Mouse (Mus musculus) adrenal gland, adult 8-10 months (tissue): ENCODE results near the gene Pum2. TPM values are rescaled to one million over a fixed set of nuclear protein-coding genes. Genes with fewer than 3 reads are reported as not detected.
A peak's percentile ranks its signal among the peaks of the same experiment; 100 is the strongest.
"Not testable (repeated sequence)": the region's sequence is repeated elsewhere in the genome, so short reads cannot be mapped to it uniquely, and the experiment has no call there.

Source experiments
- DNase-seq: peaks from one replicate; pipeline ENCODE4 v3.0.0; 2022
- total RNA-seq, 4 experiments: library from RNA; stranded (reverse); gene quantifications; 2 replicates each; pipeline ENCODE4 v1.2.4; 2022

The Pum2 gene
- total RNA-seq, 4 experiments from 2014 or later = 152 to 158 (median 154) TPM

GRCm38 (mm10) chr12:8669421-8669820 is 4.5 kb upstream of the Pum2 start:
- DNase-seq = no peak

- DNase-seq = no peak
Observed at GRCm38 (mm10) chr12:8669846-8670245, 4.1 kb upstream of the Pum2 start.

GRCm38 (mm10) chr12:8673121-8673973 is 587 bp upstream of the Pum2 start:
- DNase-seq = no peak

DNA sequence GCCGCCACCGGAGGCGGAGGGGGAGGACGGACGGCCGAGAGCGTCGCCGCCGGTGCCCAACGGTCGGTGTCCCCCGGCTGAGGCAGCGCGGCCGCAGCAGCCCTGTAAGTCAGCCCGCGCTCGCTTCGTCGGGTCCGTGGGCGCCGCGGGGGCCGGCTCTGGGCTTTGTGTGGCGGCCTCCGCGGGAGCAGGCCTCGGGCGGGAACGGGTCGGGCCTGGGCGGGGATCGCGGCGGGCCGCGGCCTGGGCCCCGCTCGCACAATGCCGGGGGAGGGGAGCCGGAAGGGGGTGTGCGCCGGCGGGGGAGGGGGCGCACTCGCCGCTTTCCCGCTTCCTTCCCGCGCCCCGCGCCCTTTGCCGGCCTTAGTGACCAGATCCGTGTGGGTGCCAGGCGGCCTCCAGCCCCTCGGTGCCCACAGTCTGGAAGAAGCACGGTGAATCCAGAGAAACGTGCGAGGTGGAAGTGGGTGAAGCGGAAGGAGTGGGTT is 487 bp downstream of the Pum2 start:
- peak; percentile 45 for DNase-seq

DNA sequence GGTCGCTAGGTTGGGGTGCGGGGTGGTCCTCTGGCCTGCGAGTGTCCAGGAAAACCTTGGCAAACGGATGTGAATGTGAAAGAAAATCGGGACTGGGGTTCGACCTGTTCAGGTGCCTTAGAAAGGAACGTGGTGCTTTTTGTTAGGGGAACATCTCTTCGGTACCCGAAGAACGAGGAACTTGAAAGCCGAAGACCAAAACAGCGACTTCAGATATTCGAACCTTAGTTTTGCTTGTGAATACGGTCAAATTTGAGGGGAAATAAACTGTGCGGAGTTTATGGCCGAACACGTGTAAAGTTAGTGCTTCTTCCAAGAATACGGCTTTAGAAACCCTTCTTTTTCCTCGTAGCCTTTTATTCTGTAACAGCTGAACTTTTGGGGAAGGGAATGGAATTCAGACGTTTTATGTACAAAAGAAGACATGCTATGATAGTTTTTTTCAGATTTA is 982 bp downstream of the Pum2 start:
- no peak for DNase-seq

DNA sequence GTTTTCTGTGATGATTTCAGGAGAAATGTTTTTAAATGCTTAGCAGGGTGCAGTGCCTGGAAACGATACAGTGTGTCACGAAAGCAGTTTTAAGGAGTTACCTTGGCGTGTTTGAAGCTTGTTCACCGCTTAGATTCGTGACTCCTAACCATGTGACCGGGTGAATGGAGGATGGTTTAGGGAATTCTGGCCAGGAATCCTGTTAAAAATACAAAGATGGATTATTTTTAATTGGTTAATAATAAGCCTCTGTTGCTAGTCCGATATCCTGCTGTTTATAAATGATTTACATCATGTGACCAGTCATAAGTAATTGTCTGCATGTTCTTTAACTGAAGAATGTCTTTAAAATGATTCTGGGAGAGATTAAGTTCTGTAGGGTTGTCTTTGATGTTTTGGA is 1.4 kb downstream of the Pum2 start:
- no peak for DNase-seq

GRCm38 (mm10) chr12:8676341-8676740 is 2.4 kb downstream of the Pum2 start:
- no peak for DNase-seq

- no peak for DNase-seq
Observed at GRCm38 (mm10) chr12:8677926-8678325, 4.0 kb downstream of the Pum2 start.

GRCm38 (mm10) chr12:8684200-8684599 is 10.3 kb downstream of the Pum2 start:
- no peak for DNase-seq

- no peak for DNase-seq
Observed at GRCm38 (mm10) chr12:8685036-8685435, 11.1 kb downstream of the Pum2 start.

DNA sequence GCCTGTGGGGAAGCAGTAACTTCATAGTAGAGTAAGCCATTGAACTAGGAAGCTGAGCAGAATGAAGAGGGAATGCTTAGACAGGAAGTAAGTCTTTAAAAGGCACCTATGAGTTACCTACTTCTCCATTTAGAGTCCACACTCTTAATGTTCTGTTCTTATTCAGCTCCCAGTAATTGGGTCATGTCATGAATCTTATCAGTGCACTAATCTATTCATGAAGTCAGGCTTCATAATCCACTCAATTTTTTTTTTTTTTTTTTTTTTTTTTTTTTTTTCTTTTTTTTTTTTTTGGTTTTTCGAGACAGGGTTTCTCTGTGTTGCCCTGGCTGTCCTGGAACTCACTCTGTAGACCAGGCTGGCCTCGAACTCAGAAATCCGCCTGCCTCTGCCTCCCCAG is 15.9 kb downstream of the Pum2 start:
- not testable (repeated sequence) for DNase-seq

GRCm38 (mm10) chr12:8698895-8699294 is 25.0 kb downstream of the Pum2 start:
- no peak for DNase-seq

GRCm38 (mm10) chr12:8703988-8704387 is 30.1 kb downstream of the Pum2 start:
- no peak for DNase-seq

DNA sequence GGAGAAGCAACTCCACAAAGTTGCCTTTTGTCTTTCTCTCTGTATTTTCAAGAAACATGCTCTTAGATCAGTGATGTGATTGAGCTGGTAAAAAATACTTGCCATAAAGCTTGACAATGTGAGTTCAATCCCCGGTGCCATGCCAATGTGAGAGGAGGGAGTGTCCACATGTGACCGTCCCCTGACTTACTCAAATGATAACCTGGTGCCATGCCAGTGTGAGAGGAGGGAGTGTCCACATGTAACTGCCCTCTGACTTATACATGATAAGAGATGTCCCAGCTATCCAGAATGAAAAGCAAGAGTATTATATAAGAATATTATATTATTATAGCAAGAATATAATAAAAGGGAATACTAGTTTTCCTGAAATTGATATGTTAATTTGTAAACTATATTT is 34.9 kb downstream of the Pum2 start:
- no peak for DNase-seq

- DNase-seq = no peak
Observed at GRCm38 (mm10) chr12:8712665-8713064, 38.7 kb downstream of the Pum2 start.

DNA sequence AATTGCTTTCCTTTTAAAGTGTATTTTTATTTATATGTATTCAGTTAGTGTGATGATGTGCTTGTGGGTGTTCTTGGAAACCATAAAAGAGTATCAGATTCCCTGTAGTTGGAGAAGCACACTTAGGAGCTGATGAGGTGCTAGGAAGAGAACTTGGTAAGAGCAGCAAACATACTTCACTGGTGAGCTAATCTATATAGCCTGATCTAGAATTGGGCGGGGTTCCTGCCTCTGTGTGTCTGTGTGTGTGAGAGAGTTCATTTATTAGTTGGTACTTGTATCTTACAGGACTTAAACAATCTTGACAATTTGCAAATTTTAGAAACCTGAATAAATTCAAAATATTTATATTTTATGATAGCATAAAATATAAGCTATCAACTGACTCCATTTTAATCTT is 42.2 kb downstream of the Pum2 start:
- no peak for DNase-seq

DNA sequence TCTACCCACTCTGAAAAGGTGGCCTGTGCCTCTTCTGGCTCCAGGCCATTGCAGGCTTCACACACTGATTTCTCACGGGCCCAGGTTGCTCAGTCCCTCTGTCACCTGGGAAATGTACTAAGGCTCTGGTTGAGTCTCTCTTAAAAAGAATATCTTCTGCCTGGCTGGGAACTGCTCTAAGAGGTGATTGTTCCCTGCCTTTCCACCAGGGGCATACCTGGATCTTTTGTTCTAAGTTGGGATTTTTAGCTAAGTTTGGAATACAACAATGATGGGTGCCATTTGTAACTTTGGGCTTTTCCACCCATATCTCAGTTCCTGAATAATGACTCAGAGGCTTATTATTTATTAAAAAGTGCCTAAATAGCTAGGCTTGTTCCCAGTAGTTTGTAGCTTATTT is 53.0 kb downstream of the Pum2 start:
- no peak for DNase-seq

DNA sequence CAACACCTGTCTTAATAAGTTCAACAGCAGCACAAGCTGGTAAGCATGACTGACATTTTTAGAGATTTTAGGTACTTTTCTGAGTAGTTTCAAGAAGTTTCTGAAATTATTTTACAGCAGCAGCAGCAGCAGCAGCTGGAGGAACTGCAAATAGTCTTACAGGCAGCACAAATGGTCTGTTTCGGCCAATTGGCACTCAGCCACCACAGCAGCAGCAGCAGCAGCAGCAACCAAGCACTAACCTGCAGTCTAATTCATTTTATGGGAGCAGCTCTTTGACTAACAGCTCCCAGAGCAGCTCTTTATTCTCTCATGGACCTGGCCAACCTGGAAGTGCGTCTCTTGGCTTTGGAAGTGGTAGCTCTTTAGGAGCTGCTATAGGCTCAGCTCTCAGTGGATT is 54.8 kb downstream of the Pum2 start:
- DNase-seq = no peak

GRCm38 (mm10) chr12:8753654-8754053 is 79.7 kb downstream of the Pum2 start:
- DNase-seq = no peak

- no peak for DNase-seq
Observed at GRCm38 (mm10) chr12:8754116-8754515, 80.2 kb downstream of the Pum2 start.

- no peak for DNase-seq
Observed at GRCm38 (mm10) chr12:8758029-8758428, 84.1 kb downstream of the Pum2 start.

DNA sequence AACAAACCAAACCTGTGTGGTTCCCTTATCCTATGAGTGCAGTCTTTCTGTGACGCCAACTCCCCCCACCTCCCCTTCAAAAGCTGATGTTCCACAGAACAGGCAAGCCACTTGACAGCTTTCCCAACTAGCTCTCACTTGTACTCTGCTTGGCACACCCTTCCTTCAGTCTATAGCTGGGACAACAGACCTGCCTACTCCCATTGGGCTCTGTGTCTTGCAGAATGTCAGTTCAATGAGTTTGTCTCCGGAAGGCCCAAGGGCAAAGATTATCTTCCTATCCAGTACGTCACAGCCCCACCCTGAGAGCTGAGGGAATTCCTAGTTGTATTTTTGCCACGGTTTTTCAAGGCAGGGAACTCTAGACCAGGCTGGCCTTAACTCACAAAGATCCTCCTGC is 85.2 kb downstream of the Pum2 start:
- DNase-seq = no peak

- no peak for DNase-seq
Observed at GRCm38 (mm10) chr12:8759779-8760178, 85.8 kb downstream of the Pum2 start.

DNA sequence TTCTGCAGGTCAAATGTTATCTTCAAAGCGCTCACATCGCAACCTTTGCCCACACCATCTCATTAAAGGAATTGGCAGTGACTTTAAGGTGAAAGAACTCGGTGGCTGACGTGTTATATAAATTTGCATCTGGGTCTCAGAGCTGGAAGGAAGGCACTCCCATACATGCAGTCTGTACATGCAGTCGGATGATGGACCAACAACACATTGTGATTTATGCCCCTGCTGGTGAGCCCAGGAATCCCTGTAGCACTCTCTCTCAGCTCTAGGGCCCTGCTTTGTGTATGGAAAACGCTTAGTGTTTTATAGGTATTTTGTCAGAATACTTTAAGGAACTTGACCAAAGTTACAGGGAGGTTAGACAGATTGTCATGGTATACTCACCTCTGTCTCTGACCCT is 86.6 kb downstream of the Pum2 start:
- DNase-seq = no peak
